Mouse (Mus musculus) bone marrow, adult 2 months (tissue): Measurements from ENCODE around the gene Mboat2.

Experiments
- CTCF ChIP-seq: fragments of 200-500 bp; IDR thresholded peaks from 2 replicates; pipeline ENCODE4 v1.5.1; 2011; ENCODE audit warnings: low read length, control low read depth; ENCODE audit not compliant: control insufficient read depth, insufficient read depth
- POLR2A ChIP-seq: fragments of 200-500 bp; IDR thresholded peaks from 2 replicates; pipeline ENCODE4 v1.6.1; 2011; ENCODE audit warnings: low read depth, mild to moderate bottlenecking, control low read depth, low read length, borderline replicate concordance; ENCODE audit not compliant: control insufficient read depth

DNA sequence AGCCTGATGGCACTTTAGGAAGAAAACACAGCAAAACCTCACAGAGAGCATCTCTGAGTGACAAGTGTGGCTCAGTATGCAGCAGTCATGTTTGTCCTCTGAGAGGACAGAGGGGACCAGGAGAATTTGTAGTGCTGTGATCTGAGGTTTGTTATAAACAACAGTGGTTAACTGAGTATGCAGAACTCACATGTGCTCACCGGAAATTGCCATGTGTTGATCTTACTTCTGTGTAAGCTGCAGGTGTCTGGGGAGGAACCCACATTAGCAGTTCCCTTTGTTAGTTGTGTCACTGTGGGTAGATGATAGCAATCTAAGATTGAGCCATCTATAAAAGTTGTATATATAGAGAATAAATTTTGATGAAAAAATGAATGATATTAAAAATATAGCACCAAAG is 179.7 kb downstream of the Mboat2 start:
- no peak for TF ChIP-seq CTCF
- TF ChIP-seq POLR2A, result no peak
